Mouse (Mus musculus) CD4-positive, CD25-positive, alpha-beta regulatory T cell, adult 9 weeks (primary cell): Measurements from ENCODE around the gene Slfn8. TPM values are rescaled to one million over a fixed set of nuclear protein-coding genes. Genes with fewer than 3 reads are reported as not detected.

Experiments
- polyA plus RNA-seq: library from polyadenylated mRNA; unstranded; fragments of 100-300 nt; shearing (Covaris generic); gene quantifications from one replicate; pipeline ENCODE4 v1.2.1, GENCODE M21; 2017

Gene Slfn8
- 149 TPM for polyA plus RNA-seq

DNA sequence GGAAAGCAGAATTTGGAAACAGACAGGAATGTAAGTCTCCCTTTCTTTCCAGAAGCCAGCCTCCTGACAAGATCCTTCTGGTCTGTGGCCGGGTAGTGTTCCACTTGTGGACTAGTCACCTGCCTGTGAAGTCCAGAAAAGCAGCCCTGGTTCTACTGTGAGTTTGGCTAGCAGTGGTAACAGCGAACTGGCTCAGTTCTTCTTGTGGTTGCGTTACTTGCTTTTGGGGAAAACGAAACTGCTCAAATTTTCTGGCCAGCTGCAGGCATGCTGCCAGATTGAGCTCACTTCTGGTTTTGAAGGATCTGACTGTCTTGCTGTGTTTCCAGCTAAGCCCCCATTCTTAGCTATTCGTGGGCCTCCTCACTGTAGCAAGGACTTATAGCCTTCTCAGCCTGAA, at the start of gene Slfn8:
Slfn8 (minus strand) TSS at position 190 of the 400 bp plus-strand sequence.

GRCm38 (mm10) chr11:83064946-83065345, 44.3 kb upstream of the Slfn8 start, which contains the start of gene Slfn2:
TSS of gene Slfn2 (plus strand) at chr11:83065112.

GRCm38 (mm10) chr11:82991469-82992166, 29.0 kb downstream of the Slfn8 start, which contains the start of gene Slfn9:
TSS of gene Slfn9 (minus strand) at chr11:82991830.

Other genes starting within 250 kb of the Slfn8 start
- gene Lig3, start 239.7 kb downstream of the Slfn8 start, polyA plus RNA-seq, result 40.7 TPM
- 11.4 TPM for gene Rffl, start 149.6 kb downstream of the Slfn8 start, polyA plus RNA-seq
- gene Rad51d, start 130.2 kb downstream of the Slfn8 start, polyA plus RNA-seq, result 40.0 TPM
- gene Fndc8, start 128.7 kb downstream of the Slfn8 start, polyA plus RNA-seq, result not detected
- gene Nle1, start 112.4 kb downstream of the Slfn8 start, polyA plus RNA-seq, result 44.2 TPM
- gene Unc45b, start 110.3 kb downstream of the Slfn8 start, polyA plus RNA-seq, result not detected
- gene Slfn5, start 69.5 kb downstream of the Slfn8 start, polyA plus RNA-seq, result 56.4 TPM
- 16.9 TPM for gene Slfn9, start 29.0 kb downstream of the Slfn8 start, polyA plus RNA-seq
- gene Slfn2, start 44.3 kb upstream of the Slfn8 start, polyA plus RNA-seq, result 826 TPM
- 312 TPM for gene Slfn1, start 96.0 kb upstream of the Slfn8 start, polyA plus RNA-seq
- gene Slfn4, start 154.4 kb upstream of the Slfn8 start, polyA plus RNA-seq, result 0.29 TPM
- 6.9 TPM for gene Slfn3, start 170.5 kb upstream of the Slfn8 start, polyA plus RNA-seq